Mouse (Mus musculus): ENCODE data around the gene Pter. TPM values are rescaled to one million over a fixed set of nuclear protein-coding genes. Genes with fewer than 3 reads are reported as not detected.

Gene Pter
- polyA plus RNA-seq, 1 experiment from 2014 or later: 4.8 TPM

Other genes with a start within 250 kb of the Pter start
- 3.3 and 3.4 TPM in 2 replicates for gene C1ql3, start 87.8 kb downstream of the Pter start, polyA plus RNA-seq (2014; fragmentation: Nextera tagmentation; extraction: Ambion mirVana)

Measured in midbrain, embryonic 14.5 days (tissue).